Mouse (Mus musculus): ENCODE measurements around the gene Ccnd3. TPM values are rescaled to one million over a fixed set of nuclear protein-coding genes. Genes with fewer than 3 reads are reported as not detected.

Ccnd3 gene
- polyA plus RNA-seq (2012): 451 and 580 TPM in 2 replicates

DNA sequence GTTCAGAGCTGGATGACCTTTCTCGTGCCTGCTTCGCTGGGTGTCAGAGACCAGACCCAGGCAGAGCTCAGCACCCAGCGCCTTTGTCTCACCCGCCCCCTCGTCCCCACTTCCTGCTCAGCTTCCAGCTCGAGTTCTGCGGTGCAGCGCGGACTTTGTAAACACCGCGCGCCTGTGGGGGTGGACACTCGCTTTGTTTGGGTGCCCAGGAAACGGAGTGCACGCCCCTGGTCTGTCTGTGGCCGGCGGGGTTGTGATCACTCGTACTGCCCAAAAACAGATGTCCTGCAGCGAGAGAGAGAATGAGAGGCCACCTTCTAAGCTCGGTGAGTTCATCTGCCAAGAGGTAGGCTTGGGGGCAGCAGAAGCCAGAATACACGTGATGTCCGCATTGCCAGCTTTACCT lies at the start of gene Ccnd3:
Gene Ccnd3 (plus strand): TSS at position 111 of the 406 bp plus-strand sequence.
- no peak for TF ChIP-seq GATA1 (IDR thresholded peaks at IDR 0.05; ENCODE audit: low read length)

DNA sequence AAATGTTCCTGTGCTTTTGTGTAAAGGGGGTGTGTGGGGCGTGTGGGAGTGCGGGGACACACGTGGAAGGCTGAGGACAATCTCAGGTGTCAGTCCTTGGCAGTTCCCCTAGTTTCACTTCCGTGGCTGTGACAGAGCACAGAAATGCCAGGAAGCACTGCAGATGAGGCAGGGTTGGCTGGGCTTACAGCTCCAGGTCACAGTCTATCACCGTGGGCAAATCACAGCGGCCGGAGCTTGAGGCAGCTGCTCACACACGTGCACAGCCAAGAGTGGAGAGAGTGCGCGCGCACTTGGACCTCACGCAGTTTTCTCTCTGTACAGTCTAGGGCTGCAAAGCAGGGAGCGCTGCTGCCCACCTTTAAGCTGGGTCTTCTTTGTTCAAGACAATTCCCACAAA lies 46.5 kb upstream of the Ccnd3 start:
- TF ChIP-seq GATA1 (IDR thresholded peaks at IDR 0.05; ENCODE audit: low read length): no peak

DNA sequence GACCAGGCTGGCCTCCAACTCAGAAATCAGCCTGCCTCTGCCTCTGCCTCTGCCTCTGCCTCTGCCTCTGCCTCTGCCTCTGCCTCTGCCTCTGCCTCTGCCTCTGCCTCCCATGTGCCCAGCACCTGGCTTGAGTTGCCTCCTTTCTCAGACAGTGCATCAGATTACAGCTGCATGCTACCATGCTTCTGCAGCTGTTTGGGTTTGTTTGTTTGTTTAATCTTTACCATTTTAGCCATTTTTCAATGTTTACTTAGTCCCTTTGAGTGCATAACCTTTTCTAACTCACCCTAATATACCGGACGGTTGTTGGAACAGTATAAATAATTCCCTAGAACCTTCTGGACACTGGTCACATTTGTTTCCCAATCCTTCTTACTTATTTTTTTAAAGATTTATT lies 45.9 kb upstream of the Ccnd3 start:
- no peak for TF ChIP-seq GATA1 (IDR thresholded peaks at IDR 0.05; ENCODE audit: low read length)

DNA sequence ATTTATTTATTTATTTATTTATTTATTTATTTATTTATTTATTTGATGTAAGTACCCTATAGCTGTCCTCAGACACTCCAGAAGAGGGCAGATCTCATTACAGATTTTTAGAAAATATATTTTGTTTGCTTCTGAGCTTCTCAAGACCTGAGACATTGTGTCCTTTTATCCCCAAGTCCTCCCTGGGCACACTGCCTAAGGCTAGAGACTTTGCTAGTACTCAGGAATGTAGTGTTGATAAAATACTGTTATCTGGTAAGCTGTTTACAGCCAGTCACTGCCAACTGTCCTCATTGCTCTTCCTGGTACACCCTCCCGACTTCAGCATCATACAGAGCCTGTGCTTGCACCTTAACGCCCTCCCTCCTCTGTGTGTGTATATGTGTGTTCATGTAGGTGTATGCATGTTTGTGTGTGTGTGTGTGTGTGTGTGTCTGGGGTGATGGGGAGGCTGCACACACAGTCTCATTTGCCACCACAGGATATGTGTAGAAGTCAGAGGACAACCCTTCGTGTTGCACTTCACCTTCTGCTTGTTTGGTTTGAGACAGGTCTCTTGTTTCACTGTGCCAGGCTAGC lies 45.4 kb upstream of the Ccnd3 start:
- TF ChIP-seq GATA1 (IDR thresholded peaks at IDR 0.05; ENCODE audit: low read length): no peak

DNA sequence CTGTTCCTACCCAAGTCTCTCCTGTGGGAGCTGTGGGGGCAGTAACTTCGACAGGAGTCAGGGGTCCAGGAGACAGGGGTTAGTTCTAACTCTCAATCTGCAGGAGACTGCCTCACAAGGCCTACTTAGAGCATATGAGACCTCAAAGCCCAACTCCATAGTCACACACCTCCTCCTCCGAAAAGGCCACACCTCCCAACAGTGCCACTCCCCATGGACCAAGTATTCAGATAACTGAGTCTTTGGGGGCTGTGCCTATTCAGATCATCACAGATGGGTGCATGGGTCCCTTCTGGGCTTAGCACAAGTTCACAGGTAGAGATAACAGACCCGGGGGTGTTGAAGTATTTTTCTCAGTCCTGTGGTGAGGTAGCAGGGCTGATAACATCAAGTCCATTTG lies 43.2 kb upstream of the Ccnd3 start:
- no peak for TF ChIP-seq GATA1 (IDR thresholded peaks at IDR 0.05; ENCODE audit: low read length)

DNA sequence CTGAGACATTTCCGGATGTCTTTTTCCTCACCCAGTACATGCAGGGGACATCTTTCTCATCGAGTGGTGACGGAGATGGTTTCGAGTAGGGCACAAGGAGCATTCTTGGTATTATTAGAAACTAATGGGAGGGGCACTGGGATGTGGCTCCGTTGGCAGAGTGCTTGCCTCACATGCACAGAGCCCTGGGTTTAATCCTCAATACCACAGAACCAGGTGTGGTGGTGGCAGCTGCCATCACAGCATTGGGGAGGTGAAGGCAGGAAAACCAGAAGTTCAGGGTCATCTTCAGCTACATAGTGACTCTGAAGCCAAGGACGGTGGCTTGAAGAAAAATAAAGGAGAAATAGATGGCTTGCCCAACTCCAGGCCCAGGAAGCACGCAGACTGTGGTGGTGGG lies 42.6 kb upstream of the Ccnd3 start:
- TF ChIP-seq GATA1 (IDR thresholded peaks at IDR 0.05; ENCODE audit: low read length): no peak

DNA sequence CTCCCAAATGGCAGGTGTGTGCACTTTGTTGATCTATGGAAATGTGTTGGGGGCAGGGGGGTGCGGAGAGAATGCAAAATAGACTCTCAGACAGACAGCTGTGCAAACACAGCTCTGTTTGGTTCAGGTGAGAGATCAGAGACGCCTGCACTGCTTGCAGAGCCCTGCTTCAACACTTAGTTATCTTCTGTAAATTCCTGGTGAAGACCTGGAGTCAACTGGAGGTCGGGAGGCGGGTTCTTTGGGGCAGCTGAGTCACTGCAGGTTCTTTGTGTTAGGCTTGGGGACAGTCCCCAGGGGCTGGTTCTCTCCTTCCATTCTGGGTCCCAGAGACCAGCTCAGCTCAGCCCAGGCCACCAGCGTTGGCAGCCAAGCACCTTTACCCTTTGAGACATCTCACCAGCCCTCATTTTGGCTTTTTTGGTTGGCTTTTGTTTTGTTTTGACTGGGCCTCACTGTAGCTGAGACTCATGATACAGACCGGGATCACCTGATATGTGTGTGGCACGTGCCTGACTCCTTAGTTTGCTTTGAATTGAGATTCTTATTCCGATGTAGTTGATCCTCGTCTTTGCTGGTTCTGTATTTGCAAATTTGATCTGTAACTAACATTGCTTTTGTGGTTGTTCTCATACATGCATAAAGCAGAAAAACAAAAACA lies 42.0 kb upstream of the Ccnd3 start:
- TF ChIP-seq GATA1 (IDR thresholded peaks at IDR 0.05; ENCODE audit: low read length): no peak

DNA sequence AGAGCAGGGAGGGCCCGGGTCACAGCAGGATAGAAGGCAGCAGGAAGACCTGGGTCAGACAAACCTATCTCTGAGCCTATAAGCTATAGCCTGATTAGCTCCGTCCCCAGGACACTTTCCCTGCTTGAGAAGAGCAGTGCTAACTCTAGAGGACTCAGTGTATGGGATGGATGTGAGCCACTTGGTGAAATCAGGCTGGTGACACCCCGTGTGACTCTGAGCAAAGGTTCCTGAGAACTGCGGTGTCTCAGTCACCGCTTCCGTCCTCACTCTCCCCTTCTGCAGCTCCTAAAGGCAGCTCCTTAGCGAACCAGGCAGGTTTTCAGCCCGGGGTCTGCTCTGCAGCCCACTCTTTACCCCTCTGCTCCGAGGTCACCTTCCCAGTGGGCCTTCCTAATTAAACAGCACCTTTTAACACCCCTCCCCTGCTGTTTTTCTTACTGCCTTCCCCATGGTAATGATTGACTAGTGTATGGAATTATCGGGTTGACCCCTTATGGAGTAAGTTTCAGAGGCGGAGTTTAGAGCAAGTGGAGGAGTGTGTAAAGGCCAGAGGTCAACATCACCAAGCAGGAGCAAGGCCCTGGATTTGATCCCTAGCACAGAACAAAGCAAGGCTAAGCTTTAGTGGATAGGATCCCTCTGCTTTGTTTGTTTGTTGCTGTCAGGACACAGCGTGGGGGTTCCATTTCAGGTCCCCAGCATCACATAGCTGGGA lies 40.4 kb upstream of the Ccnd3 start:
- no peak for TF ChIP-seq GATA1 (IDR thresholded peaks at IDR 0.05; ENCODE audit: low read length)

DNA sequence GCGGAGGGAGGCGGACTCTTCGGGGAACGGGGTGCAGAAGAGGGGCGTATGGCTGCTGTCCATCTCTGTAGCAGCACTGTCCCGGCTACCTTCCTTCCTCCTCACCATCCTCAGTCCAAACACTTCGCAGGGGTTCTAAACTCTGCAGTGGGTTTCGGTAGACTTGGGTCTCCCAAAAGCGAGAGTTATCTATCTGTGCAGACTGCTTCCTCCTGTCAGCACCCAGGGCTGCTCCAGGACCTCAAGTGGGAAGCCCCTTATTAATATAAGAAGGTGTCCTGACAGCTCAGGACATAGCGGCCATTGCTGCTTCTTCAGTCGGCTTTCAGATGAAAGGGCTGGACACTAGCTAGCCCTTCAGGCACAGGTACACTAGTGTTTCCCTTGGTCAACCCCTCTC lies 39.8 kb upstream of the Ccnd3 start:
- TF ChIP-seq GATA1 (IDR thresholded peaks at IDR 0.05; ENCODE audit: low read length): no peak

DNA sequence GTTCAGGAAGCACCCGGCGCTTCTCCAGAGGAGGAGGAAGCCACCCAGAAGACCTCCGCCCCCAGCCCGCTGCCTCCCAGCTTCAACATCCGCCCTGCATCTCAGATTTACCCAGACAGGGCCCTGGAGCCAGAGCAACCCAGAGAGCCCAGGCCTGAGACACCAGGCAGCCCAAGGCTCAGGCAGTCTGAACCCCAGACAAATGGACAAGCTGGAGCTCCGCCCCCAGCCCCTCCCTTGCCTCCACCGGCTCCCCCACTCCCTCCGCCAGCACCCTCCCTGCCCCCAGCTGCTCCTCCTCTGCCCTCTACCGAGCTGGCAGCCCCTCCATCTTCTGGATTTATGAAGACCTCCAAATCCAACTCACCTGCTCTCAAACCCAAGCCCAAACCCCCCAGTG lies 38.6 kb upstream of the Ccnd3 start:
- no peak for TF ChIP-seq GATA1 (IDR thresholded peaks at IDR 0.05; ENCODE audit: low read length)

DNA sequence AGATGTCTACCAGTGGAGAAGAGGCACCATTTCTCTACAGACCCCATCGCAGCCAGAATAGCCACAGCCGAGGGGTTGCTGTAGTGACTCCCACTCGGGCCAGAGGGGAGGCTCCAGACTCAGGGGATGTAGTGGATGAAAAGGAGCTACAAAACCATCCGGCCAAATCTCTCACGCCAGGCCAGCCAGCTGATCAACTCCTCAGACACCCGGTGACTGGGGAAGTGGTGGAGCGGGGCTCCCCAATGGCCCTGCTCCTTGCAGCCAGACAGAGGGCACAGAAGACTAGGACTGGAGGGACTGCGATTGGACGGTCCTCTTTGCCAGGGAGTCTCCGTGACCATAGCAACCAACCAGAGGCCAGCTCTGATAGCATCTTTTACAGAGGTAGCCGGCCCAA lies 37.2 kb upstream of the Ccnd3 start:
- TF ChIP-seq GATA1 (IDR thresholded peaks at IDR 0.05; ENCODE audit: low read length): no peak

DNA sequence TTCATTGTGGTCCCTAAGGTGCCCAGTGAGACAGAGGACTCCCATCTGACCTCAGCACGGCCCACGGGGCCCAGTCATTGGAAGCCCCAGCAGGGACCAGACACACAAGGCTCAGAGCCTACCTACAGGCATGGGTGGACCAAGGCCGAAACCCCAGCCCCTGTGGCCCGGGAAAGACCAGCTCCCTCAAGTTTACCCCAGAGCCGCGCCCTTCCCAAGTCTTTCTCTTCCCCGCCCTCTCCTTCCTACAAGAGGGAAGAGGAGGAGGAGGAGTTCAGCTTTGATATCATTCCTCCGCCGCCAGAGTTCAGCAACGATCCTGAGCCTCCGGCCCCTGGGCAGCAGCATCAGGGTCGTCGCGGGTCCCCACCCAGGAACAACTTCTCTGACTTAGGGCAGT lies 36.8 kb upstream of the Ccnd3 start:
- TF ChIP-seq GATA1 (IDR thresholded peaks at IDR 0.05; ENCODE audit: low read length): no peak

DNA sequence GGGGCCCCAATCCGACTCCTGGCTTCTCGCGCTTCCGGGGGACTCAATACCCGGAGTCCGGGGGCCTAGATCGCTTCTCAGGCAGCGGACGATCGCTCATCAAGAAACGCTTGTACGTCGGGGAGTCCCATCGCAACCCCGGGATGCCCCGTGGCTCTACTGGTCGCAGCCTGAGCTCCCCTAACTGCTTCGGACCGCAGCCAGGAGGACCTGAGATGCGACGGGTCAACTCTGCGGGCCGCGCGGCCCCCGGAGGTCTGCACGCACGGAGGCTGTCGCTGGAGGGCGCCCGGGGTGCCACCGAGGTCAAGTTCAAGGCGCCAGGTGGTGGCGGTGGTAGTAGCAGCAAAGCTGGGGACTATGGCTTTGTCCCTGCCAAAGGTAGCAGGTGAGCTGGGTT lies 36.4 kb upstream of the Ccnd3 start:
- TF ChIP-seq GATA1 (IDR thresholded peaks at IDR 0.05; ENCODE audit: low read length): no peak

DNA sequence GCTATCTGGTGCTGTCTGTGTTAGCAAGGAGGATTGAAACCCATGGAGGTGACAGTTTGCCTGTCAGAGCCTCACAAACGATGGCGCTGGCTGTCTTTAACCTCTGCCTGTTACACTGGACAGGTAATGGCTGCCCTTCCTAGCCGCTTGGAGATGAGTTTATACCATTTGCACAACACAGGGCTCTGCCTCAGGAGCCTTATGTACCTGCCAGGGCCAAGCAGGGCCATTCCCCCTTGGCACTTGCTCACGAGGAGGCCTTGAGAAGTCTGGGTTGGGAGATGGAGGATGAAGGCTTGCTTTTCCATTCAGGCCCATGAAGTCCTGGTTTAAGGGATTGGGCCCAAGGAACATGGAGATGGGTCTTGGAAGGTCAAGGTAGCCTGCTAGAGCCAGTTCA lies 35.2 kb upstream of the Ccnd3 start:
- no peak for TF ChIP-seq GATA1 (IDR thresholded peaks at IDR 0.05; ENCODE audit: low read length)

DNA sequence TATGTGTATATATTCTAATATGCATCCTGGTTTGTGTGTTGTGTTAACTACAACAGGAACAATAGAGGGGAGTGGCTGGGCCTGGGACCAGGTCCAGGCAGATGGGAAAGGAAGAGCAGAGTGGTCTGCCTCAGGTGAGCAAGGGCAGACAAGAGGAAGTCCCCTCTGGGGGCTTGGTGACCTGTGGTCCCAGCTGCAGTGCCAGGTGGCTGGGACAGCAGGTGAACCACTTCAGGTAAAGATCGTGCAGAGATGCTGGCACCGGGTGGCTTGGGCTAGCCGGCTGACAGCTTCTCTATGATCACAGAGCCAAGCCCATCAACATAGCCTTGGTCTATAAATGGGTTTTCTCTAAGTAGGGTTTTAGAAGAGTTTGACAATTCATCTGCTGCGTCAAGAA lies 34.7 kb upstream of the Ccnd3 start:
- TF ChIP-seq GATA1 (IDR thresholded peaks at IDR 0.05; ENCODE audit: low read length): no peak

DNA sequence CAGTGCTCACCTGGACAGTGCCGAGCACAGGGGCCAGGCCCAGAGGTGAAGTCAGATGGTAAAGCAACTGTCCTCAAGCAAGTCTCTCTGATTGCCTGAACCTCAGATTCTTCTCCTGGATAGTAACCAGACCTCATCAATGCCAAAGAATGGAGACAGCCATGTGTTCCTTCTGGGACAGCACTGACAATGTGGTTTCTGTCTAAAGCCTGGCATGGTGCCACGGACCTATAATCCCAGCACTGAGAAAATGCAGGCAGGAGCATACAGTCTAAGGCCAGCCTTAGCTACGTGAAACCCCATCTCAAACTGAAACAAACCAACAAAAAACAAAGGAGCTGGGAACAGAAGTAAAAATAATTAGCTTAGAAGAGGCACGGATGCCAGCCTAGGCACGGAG lies 34.2 kb upstream of the Ccnd3 start:
- no peak for TF ChIP-seq GATA1 (IDR thresholded peaks at IDR 0.05; ENCODE audit: low read length)

Measured in G1E-ER4 (cell line).